Comparison of ENCODE assay signal across 18 mouse cellular contexts in genomic region chr16:7425386-7426089, GRCm38 (mm10).
"Had no signal": no experiment of that assay in that cellular context is flagged by ENCODE, and none has a peak within 500 bp of the region (broad histone marks: within the 10 kb centered on the region; RNA-seq: fewer than 3 reads in every experiment).

No protein-coding gene starts in this region.

- DNase-seq: lung, adult 18-20 months; lung, embryonic 14.5 days; lung, postnatal 10 days; lung, postnatal 4 days; midbrain, embryonic 14.5 days; retina, postnatal 1 day; right cerebral cortex, adult 18-20 months; right cerebral cortex, postnatal 25 days; right cerebral cortex, postnatal 4 days; spleen, adult 18-20 months; thymus, adult 18-20 months; thymus, postnatal 14 days; thymus, postnatal 36 days had no signal

- H3K36me3 ChIP-seq: midbrain, embryonic 10.5 days; midbrain, embryonic 12.5 days; neural tube, embryonic 13.5 days; neural tube, embryonic 15.5 days had no signal

- H3K9me3 ChIP-seq: midbrain, embryonic 10.5 days; midbrain, embryonic 12.5 days; neural tube, embryonic 13.5 days; neural tube, embryonic 15.5 days had no signal

- H3K4me1 ChIP-seq: midbrain, embryonic 10.5 days; midbrain, embryonic 12.5 days; neural tube, embryonic 15.5 days had no signal

- H3K9ac ChIP-seq: lung, embryonic 14.5 days; midbrain, embryonic 12.5 days; neural tube, embryonic 13.5 days; neural tube, embryonic 15.5 days had no signal

- H3K4me3 ChIP-seq: midbrain, embryonic 10.5 days; midbrain, embryonic 12.5 days; myocyte; neural tube, embryonic 13.5 days; neural tube, embryonic 15.5 days had no signal

- H3K27ac ChIP-seq: midbrain, embryonic 10.5 days; midbrain, embryonic 12.5 days; neural tube, embryonic 13.5 days; neural tube, embryonic 15.5 days had no signal

- H3K27me3 ChIP-seq: midbrain, embryonic 12.5 days; neural tube, embryonic 13.5 days; neural tube, embryonic 15.5 days had no signal
